Mouse (Mus musculus) cortical plate, adult 2 months (tissue): Measurements from ENCODE around the gene Clta.

Experiments
- CTCF ChIP-seq: fragments of 200-500 bp; IDR thresholded peaks from 2 replicates; pipeline ENCODE4 v1.5.1; 2011; ENCODE audit warnings: mild to moderate bottlenecking, control low read depth, low read length; ENCODE audit not compliant: insufficient read depth; ENCODE audit errors: extremely low read depth
- POLR2A ChIP-seq: fragments of 200-500 bp; IDR thresholded peaks from 2 replicates; pipeline ENCODE4 v1.6.1; 2011; ENCODE audit warnings: mild to moderate bottlenecking, low read length, control low read depth; ENCODE audit not compliant: insufficient read depth; ENCODE audit errors: extremely low read depth

- no peak for TF ChIP-seq CTCF
- TF ChIP-seq POLR2A, result no peak
These were observed 44.0 kb upstream of the Clta start for GRCm38 (mm10) chr4:43960207-43960606.
